Mouse (Mus musculus) spleen, adult 2 months (tissue): ENCODE results near the gene Zbtb8os.

Experiments used
- CTCF ChIP-seq: fragments of 200-500 bp; IDR thresholded peaks from 2 replicates; pipeline ENCODE4 v1.5.1; 2011; ENCODE audit warnings: mild to moderate bottlenecking, inconsistent platforms; ENCODE audit not compliant: insufficient read depth, insufficient read length, insufficient replicate concordance; ENCODE audit errors: extremely low read depth
- POLR2A ChIP-seq: fragments of 200-500 bp; IDR thresholded peaks from 2 replicates; pipeline ENCODE4 v1.6.1; 2011; ENCODE audit warnings: low read depth, low read length, inconsistent platforms

DNA sequence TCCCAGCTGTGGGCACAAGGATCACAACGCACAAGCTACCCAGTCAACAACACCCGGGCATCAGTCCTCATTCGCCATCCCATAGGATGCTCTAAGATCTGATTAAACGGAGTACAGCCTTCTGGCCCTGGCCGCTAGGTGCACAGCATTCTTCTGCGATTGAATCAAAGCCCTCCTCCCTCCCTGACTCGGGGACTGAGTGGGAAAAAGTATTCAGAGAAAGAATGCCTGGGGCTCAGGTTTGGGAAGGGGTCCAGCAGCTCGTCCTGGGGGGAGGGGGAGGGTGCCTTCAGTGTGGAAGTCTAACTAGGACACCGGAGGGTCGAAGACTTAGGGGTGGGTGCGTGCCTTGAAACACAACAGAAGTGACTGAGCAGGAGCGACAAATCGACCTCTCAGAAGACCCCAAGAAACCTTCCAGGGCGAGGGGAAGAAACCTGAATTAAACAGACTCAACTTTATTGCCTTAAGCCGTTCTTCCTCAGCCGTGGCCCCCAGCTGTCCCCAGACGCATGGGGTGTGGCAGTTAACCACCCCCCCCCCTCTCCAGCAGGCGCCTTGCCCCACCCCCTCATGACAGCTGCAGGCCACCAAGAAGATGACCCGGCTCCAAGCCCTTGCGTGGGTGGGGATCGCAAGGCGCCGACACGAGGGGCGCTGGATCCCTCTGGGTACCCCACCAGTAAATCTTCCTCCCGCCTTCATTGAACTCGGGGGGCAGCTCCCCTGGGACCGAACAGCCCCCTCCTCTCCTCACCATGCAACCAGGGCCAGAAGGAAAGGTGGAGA lies 48.6 kb upstream of the Zbtb8os start:
- TF ChIP-seq POLR2A (no peak), CTCF (no peak)
